Mouse (Mus musculus) right cerebral cortex, postnatal 25 days (tissue): ENCODE measurements around the gene Krtap2-4.
"Not testable (repeated sequence)": the region's sequence is repeated elsewhere in the genome, so short reads cannot be mapped to it uniquely, and the experiment has no call there.

Source experiments
- DNase-seq: peaks from one replicate; pipeline ENCODE4 v3.0.0; 2022

The Krtap2-4 gene

GRCm38 (mm10) chr11:99614796-99615363 is at the start of gene Krtap2-4:
TSS of gene Krtap2-4 (minus strand) at chr11:99614846.
- no peak for DNase-seq

- DNase-seq = no peak
These were observed 48.2 kb upstream of the Krtap2-4 start for GRCm38 (mm10) chr11:99662802-99663201.

GRCm38 (mm10) chr11:99659256-99659655 is 44.6 kb upstream of the Krtap2-4 start:
- DNase-seq = no peak

GRCm38 (mm10) chr11:99658467-99659010 is 43.9 kb upstream of the Krtap2-4 start, which contains the start of gene Gm11563:
TSS of gene Gm11563 (minus strand) at chr11:99658960.
- DNase-seq = not testable (repeated sequence)

GRCm38 (mm10) chr11:99657051-99657450 is 42.4 kb upstream of the Krtap2-4 start:
- no peak for DNase-seq

GRCm38 (mm10) chr11:99650136-99650535 is 35.5 kb upstream of the Krtap2-4 start, which contains the start of gene Gm11555:
TSS of gene Gm11555 (minus strand) at chr11:99650236.
- DNase-seq = no peak

GRCm38 (mm10) chr11:99646444-99646843 is 31.8 kb upstream of the Krtap2-4 start:
- DNase-seq = peak; percentile 22

- DNase-seq = no peak
These were observed 29.7 kb upstream of the Krtap2-4 start for GRCm38 (mm10) chr11:99644351-99644750.

- DNase-seq = not testable (repeated sequence)
These were observed 29.0 kb upstream of the Krtap2-4 start, which contains the start of gene Krtap4-7 for GRCm38 (mm10) chr11:99643635-99644139. TSS of gene Krtap4-7 (minus strand) at chr11:99644089.

GRCm38 (mm10) chr11:99640926-99641325 is 26.3 kb upstream of the Krtap2-4 start:
- DNase-seq = no peak

GRCm38 (mm10) chr11:99637086-99637485 is 22.4 kb upstream of the Krtap2-4 start:
- DNase-seq = no peak

- DNase-seq = no peak
These were observed 20.0 kb upstream of the Krtap2-4 start, which contains the start of gene Krtap4-2 for GRCm38 (mm10) chr11:99634653-99635134. TSS of gene Krtap4-2 (minus strand) at chr11:99635084.

- DNase-seq = no peak
These were observed 18.6 kb upstream of the Krtap2-4 start for GRCm38 (mm10) chr11:99633293-99633692.

GRCm38 (mm10) chr11:99630890-99631289 is 16.2 kb upstream of the Krtap2-4 start:
- DNase-seq = no peak

- no peak for DNase-seq
These were observed 13.5 kb upstream of the Krtap2-4 start, which contains the start of gene Krtap4-1 for GRCm38 (mm10) chr11:99628138-99628537. TSS of gene Krtap4-1 (minus strand) at chr11:99628238.

- no peak for DNase-seq
These were observed 5.7 kb upstream of the Krtap2-4 start, which contains the start of gene Gm11562 for GRCm38 (mm10) chr11:99620335-99620734. TSS of gene Gm11562 (minus strand) at chr11:99620435.

GRCm38 (mm10) chr11:99610089-99610488 is 4.6 kb downstream of the Krtap2-4 start, which contains the start of gene Gm11937:
TSS of gene Gm11937 (minus strand) at chr11:99610189.
- DNase-seq = not testable (repeated sequence)

GRCm38 (mm10) chr11:99609126-99609525 is 5.5 kb downstream of the Krtap2-4 start:
- peak; percentile 20 for DNase-seq

GRCm38 (mm10) chr11:99603208-99603607 is 11.4 kb downstream of the Krtap2-4 start, which contains the start of gene Gm11938:
TSS of gene Gm11938 (minus strand) at chr11:99603308.
- DNase-seq = not testable (repeated sequence)

- DNase-seq = not testable (repeated sequence)
These were observed 16.9 kb downstream of the Krtap2-4 start, which contains the start of gene Krtap9-3 for GRCm38 (mm10) chr11:99597742-99598141. TSS of gene Krtap9-3 (minus strand) at chr11:99598105.

GRCm38 (mm10) chr11:99590981-99591380 is 23.7 kb downstream of the Krtap2-4 start, which contains the start of gene Krtap1-3:
TSS of gene Krtap1-3 (minus strand) at chr11:99591339.
- no peak for DNase-seq

- DNase-seq = no peak
These were observed 29.6 kb downstream of the Krtap2-4 start for GRCm38 (mm10) chr11:99585096-99585495.

- DNase-seq = no peak
These were observed 31.4 kb downstream of the Krtap2-4 start, which contains the start of gene Krtap1-4 for GRCm38 (mm10) chr11:99583245-99583704. TSS of gene Krtap1-4 (minus strand) at chr11:99583654.
